Mouse (Mus musculus) right cerebral cortex, postnatal 36 days (tissue): ENCODE data around the gene 2700097O09Rik.
"Not testable (repeated sequence)": the region's sequence is repeated elsewhere in the genome, so short reads cannot be mapped to it uniquely, and the experiment has no call there.

Experiments
- DNase-seq, 2 experiments: peaks; one replicate each; pipeline ENCODE4 v3.0.0; 2022; ENCODE audit warnings: low spot score in 2 of 2, mixed read lengths in 1 of 2

2700097O09Rik gene

GRCm38 (mm10) chr12:55079726-55080600 is at the start of gene 2700097O09Rik, which contains the start of gene Srp54a:
Gene 2700097O09Rik (minus strand): TSS chr12:55080110.
Gene Srp54a (plus strand): TSS chr12:55080262.
- DNase-seq = peak; percentile 92

GRCm38 (mm10) chr12:55124731-55125130 is 44.8 kb upstream of the 2700097O09Rik start:
- DNase-seq = not testable (repeated sequence)

GRCm38 (mm10) chr12:55124242-55124641 is 44.3 kb upstream of the 2700097O09Rik start, which contains the start of gene Fam177a:
Gene Fam177a (plus strand): TSS chr12:55124469.
- DNase-seq = not testable (repeated sequence)

GRCm38 (mm10) chr12:55112616-55113015 is 32.7 kb upstream of the 2700097O09Rik start:
- not testable (repeated sequence) for DNase-seq

GRCm38 (mm10) chr12:55092127-55092526 is 12.2 kb upstream of the 2700097O09Rik start:
- not testable (repeated sequence) for DNase-seq

GRCm38 (mm10) chr12:55080601-55080942 is 662 bp upstream of the 2700097O09Rik start:
- DNase-seq = not testable (repeated sequence)

- not testable (repeated sequence) for DNase-seq
Measured at GRCm38 (mm10) chr12:55078706-55079105, 1.2 kb downstream of the 2700097O09Rik start.

- no peak for DNase-seq
Measured at GRCm38 (mm10) chr12:55075296-55075695, 4.6 kb downstream of the 2700097O09Rik start.

GRCm38 (mm10) chr12:55073686-55074085 is 6.2 kb downstream of the 2700097O09Rik start:
- no peak for DNase-seq

- no peak for DNase-seq
Measured at GRCm38 (mm10) chr12:55072495-55072894, 7.4 kb downstream of the 2700097O09Rik start.

GRCm38 (mm10) chr12:55062141-55062540 is 17.8 kb downstream of the 2700097O09Rik start:
- no peak for DNase-seq

GRCm38 (mm10) chr12:55061006-55061405 is 18.9 kb downstream of the 2700097O09Rik start:
- DNase-seq = no peak

- no peak for DNase-seq
Measured at GRCm38 (mm10) chr12:55060212-55060898, 19.6 kb downstream of the 2700097O09Rik start.

- DNase-seq = no peak
Measured at GRCm38 (mm10) chr12:55059812-55060211, 20.1 kb downstream of the 2700097O09Rik start.

- DNase-seq = no peak
Measured at GRCm38 (mm10) chr12:55058865-55059615, 20.9 kb downstream of the 2700097O09Rik start.

GRCm38 (mm10) chr12:55056703-55057102 is 23.2 kb downstream of the 2700097O09Rik start:
- DNase-seq = no peak

- no peak for DNase-seq
Measured at GRCm38 (mm10) chr12:55054551-55055241, 25.2 kb downstream of the 2700097O09Rik start.

- DNase-seq = no peak
Measured at GRCm38 (mm10) chr12:55053267-55053666, 26.6 kb downstream of the 2700097O09Rik start.

- DNase-seq = no peak
Measured at GRCm38 (mm10) chr12:55051210-55052173, 28.4 kb downstream of the 2700097O09Rik start.
